Mouse (Mus musculus) stomach, embryonic 15.5 days (tissue): ENCODE results near the gene Slc29a2. TPM values are rescaled to one million over a fixed set of nuclear protein-coding genes. Genes with fewer than 3 reads are reported as not detected.

Experiments
- ATAC-seq: fragments of 200-750 bp; cut with Nextera tagmentation; 2 replicates; pipeline ENCODE4 v1.8.0; 2017; ENCODE audit warnings: low read depth, moderate number of reproducible peaks, moderate TSS enrichment; ENCODE audit not compliant: insufficient read depth, low FRiP score
- H3K27ac ChIP-seq: fragments of 300-500 bp; sonication (generic); 2 replicates; pipeline ENCODE4 v1.5.1; 2015; ENCODE audit warnings: mild to moderate bottlenecking, inconsistent platforms
- H3K27me3 ChIP-seq: fragments of 300-500 bp; sonication (generic); replicated peaks from 2 replicates; pipeline ENCODE4 v1.6.1; 2015; ENCODE audit warnings: inconsistent platforms
- H3K36me3 ChIP-seq: fragments of 300-500 bp; sonication (generic); 2 replicates; pipeline ENCODE4 v1.6.1; 2015; ENCODE audit warnings: inconsistent platforms
- H3K4me1 ChIP-seq: fragments of 300-500 bp; sonication (generic); 2 replicates; pipeline ENCODE4 v1.6.1; 2015; ENCODE audit warnings: inconsistent platforms
- H3K4me2 ChIP-seq: fragments of 300-500 bp; sonication (generic); 2 replicates; pipeline ENCODE4 v1.6.1; 2015; ENCODE audit warnings: mild to moderate bottlenecking, inconsistent platforms
- H3K4me3 ChIP-seq: fragments of 300-500 bp; sonication (generic); replicated peaks from 2 replicates; pipeline ENCODE4 v1.5.1; 2015; ENCODE audit warnings: inconsistent platforms
- H3K9ac ChIP-seq: fragments of 300-500 bp; sonication (generic); 2 replicates; pipeline ENCODE4 v1.6.1; 2015; ENCODE audit warnings: inconsistent platforms
- H3K9me3 ChIP-seq: fragments of 300-500 bp; sonication (generic); 2 replicates; pipeline ENCODE4 v1.6.1; 2016; ENCODE audit warnings: inconsistent platforms
- WGBS: fragments of 180-500 bp; shearing (Covaris S2); methylation state at CpG from one replicate; pipeline ENCODE4 v1.1.7; 2015; 5-methylcytosine and 5-hydroxymethylcytosine counted together
- polyA plus RNA-seq: library from polyadenylated mRNA; unstranded; fragments of >200 nt; fragmentation: Nextera tagmentation; extraction: Ambion mirVana; gene quantifications from 2 replicates; pipeline ENCODE4 v1.2.1, GENCODE M21; 2015

Gene Slc29a2
- polyA plus RNA-seq, 1 experiment from 2014 or later, result 3.7 TPM

DNA sequence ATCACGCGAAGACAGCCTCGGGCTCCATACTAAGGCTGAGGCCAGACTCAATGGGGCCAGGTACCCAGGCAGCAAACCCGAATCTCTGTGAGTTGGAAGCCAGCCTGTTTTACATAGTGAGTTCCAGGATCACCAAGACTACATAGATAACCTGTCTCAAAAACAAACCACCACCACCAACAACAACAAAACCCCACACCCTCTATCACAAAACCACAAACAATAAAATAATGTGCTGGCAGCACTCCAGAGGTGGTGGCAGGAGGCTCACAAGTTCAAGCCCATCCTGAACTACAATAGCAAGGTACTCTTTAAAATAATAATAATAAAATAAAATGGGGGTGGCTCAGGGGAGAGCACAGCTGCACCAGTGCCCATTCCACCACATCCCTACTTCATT, 12.9 kb downstream of the Slc29a2 start:
- WGBS, result 82% methylated on average over 4 of the region's 4 CpGs

DNA sequence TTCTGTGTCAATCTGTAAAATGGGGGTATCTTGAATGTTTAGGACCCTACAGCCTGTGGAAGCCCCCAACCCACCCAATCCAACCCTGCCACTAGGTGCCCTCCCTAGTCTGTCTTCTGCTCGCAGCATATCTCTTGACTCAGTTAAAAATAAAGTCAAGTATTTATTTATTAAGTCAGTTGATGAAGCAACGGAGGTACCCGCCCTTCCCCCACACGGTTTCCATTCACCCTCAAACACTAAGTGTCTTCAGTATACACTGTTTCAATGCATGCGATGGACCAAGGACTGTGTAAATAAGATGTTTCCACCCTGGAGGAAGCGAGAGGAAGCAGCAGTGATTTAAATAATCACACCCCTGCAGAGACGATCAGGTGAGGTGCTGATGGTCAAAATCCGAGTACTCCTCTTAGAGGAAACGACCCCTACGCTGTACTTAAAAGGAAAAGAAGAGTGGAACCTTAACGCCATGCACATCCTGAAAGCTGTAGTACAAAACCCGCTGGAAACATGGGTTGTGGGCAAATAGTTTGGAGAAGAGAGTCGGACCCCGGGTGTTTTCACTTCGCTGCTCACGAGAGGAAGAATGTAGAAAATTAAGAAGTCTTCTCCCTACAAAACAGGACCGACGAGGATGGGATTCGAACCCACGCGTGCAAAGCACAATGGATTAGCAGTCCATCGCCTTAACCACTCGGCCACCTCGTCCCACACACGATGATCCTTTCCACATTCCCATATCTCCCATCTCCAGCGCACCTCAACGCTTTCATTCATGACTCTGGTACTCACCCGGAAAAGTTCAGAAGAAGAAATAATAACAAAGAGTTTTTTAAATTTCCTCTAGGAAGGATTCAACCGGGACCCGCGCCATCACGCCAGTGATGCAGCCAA, 14.3 kb downstream of the Slc29a2 start:
- H3K27ac ChIP-seq, result peak overlapping the region; percentile 82
- no peaks in the 10 kb centered on the region for H3K27me3 ChIP-seq
- ATAC-seq, result peak; percentile 33; the same call in 1 of the 2 replicates
- peak overlapping the region; percentile 98 for H3K4me2 ChIP-seq
- H3K4me1 ChIP-seq, result peaks cover 28% of the 10 kb centered on the region
- H3K36me3 ChIP-seq, result no peaks in the 10 kb centered on the region
- no peaks in the 10 kb centered on the region for H3K9me3 ChIP-seq
- peak overlapping the region; percentile 88 for H3K9ac ChIP-seq
- WGBS, result 3% methylated on average over 32 of the region's 32 CpGs
- peak overlapping the region; percentile 64 for H3K4me3 ChIP-seq

More for the DNA sequence above, 12.9 kb downstream of the Slc29a2 start:
- no peaks in the 10 kb centered on the region for H3K9me3 ChIP-seq
- no peaks in the 10 kb centered on the region for H3K36me3 ChIP-seq
- H3K4me2 ChIP-seq, result no peak overlapping the region
- H3K9ac ChIP-seq, result no peak overlapping the region
- no peak overlapping the region for H3K4me3 ChIP-seq
- no peaks in the 10 kb centered on the region for H3K27me3 ChIP-seq
- peaks cover 21% of the 10 kb centered on the region for H3K4me1 ChIP-seq
- H3K27ac ChIP-seq, result no peak overlapping the region
- no peak for ATAC-seq

DNA sequence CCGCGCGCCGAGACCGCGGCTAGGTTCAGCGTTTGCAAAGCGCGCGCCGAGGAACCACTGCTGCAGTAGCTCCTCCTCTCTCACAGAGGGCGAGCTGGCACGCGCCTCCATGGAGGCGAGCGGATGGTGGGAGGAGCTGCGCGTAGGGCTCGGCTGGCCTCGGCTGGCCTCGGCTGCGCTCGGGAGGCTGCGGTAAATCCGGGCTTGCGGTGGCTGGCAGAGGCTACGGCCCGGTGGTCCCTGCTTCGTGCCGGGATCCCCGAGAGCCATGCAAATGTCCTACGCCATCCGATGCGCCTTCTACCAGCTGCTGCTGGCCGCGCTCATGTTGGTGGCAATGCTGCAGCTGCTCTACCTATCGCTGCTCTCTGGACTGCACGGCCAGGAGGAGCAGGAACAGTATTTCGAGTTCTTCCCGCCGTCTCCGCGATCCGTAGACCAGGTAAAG, 15.1 kb downstream of the Slc29a2 start, which contains the start of the genes B4gat1 and AC124502.3:
Gene B4gat1 (plus strand): TSS at position 118 of the 448 bp plus-strand sequence.
Gene AC124502.3 (plus strand): TSS at position 183 of the 448 bp plus-strand sequence.
- H3K9ac ChIP-seq, result peak within 1 kb of the TSS; percentile 88
- no peaks in the 10 kb centered on the region for H3K36me3 ChIP-seq
- peaks cover 29% of the 10 kb centered on the region for H3K4me1 ChIP-seq
- H3K27me3 ChIP-seq, result no peaks in the 10 kb centered on the region
- peak; percentile 87 for ATAC-seq
- H3K27ac ChIP-seq, result peak within 1 kb of the TSS; percentile 82
- H3K9me3 ChIP-seq, result no peaks in the 10 kb centered on the region
- H3K4me2 ChIP-seq, result peak within 1 kb of the TSS; percentile 98
- peak within 1 kb of the TSS; percentile 64 for H3K4me3 ChIP-seq
- under 1% methylated on average over 44 of the region's 44 CpGs for WGBS

DNA sequence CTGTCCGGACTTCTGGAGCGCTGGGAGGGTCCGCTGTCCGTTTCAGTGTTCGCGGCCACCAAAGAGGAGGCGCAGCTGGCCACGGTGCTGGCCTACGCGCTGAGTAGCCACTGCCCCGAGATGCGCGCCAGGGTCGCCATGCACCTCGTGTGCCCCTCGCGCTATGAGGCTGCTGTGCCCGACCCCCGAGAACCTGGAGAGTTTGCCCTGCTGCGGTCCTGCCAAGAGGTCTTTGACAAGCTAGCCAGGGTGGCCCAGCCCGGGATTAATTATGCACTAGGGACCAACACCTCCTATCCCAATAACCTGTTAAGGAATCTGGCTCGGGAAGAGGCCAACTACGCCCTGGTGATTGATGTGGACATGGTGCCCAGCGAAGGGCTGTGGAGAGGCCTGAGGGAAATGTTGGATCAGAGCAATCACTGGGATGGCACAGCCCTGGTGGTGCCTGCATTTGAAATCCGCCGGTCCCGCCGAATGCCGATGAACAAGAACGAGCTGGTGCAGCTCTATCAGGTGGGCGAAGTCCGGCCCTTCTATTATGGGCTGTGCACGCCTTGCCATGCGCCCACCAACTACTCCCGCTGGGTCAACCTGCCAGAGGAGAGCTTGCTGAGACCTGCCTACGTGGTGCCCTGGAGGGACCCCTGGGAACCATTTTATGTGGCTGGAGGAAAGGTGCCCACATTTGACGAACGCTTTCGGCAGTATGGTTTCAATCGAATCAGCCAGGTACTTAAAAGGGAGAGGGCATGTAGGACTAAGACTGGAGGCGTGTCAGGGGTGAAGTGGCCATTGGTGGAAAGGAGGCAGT, 15.8 kb downstream of the Slc29a2 start:
- no peaks in the 10 kb centered on the region for H3K9me3 ChIP-seq
- 14% methylated on average over 41 of the region's 41 CpGs for WGBS

DNA sequence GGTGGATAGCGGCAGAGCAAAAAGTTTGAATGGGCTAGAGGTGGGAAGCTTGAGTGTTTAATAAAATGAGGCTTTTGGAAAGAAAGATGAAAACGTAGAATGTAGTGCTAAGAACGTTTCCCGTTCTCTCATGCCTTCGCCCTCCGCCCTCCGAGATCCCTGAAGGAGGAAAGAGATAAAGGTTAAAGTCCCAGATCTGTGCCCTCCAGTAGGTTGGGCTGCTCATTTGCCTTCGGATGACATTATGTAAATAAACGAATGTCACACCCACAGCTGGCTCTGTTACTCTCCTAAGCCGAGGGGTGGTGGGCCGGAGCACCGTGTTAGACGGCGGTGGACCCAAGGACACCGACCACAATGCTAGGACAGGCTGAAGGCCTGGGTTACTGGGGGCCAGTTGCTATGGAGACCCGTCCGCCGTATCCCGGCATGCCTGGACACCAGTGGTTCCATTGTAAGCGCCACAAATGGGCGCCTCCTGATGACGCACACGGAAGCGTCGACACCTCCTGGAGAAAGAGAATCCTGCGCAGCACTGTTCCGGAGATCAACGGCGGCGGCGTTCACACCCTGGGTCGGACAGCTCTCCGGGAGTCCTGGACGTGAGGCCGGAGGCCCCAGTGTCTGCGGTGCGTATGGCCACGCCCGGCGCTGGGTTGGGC, 17.3 kb downstream of the Slc29a2 start, which contains the start of gene Brms1:
Gene Brms1 (plus strand): TSS at position 493 of the 662 bp plus-strand sequence.
- WGBS, result 4% methylated on average over 40 of the region's 40 CpGs
- H3K9me3 ChIP-seq, result no peaks in the 10 kb centered on the region
- ATAC-seq, result peak; percentile 72

More for the DNA sequence above, 15.8 kb downstream of the Slc29a2 start:
- ATAC-seq, result 0 out of 2 replicates have a peak, but pooled peaks have one; percentile 1
- Histone ChIP-seq H3K27ac (peak overlapping the region; percentile 82; the same call in 1 of the 2 replicates), H3K4me2 (peak overlapping the region; percentile 98), H3K36me3 (no peaks in the 10 kb centered on the region), H3K4me1 (peaks cover 29% of the 10 kb centered on the region), H3K27me3 (no peaks in the 10 kb centered on the region), H3K4me3 (peak overlapping the region; percentile 64), H3K9ac (peak overlapping the region; percentile 88)

DNA sequence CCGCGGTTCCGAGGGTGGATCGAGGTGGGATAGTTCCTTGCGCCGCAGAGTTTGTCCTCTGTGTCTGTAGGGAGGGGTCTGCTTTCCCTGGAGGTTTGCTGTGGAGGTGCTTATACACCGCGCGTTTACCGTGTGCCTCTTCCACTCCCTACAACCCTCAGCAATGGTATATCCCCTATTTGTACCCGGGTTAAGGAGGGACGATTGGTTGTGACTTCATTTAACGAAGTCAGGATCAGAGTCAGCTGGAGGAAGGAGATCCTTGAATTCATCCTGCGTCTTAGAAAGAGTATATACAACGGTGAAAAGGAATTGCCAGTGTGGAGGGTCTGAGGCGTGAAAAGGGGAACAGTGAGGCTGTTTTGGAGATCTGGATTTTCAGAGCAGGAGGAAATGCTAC, 17.9 kb downstream of the Slc29a2 start:
- 2% methylated on average over 16 of the region's 16 CpGs for WGBS
- H3K4me1 ChIP-seq, result peaks cover 29% of the 10 kb centered on the region
- peak overlapping the region; percentile 64 for H3K4me3 ChIP-seq
- no peaks in the 10 kb centered on the region for H3K9me3 ChIP-seq
- H3K27me3 ChIP-seq, result no peaks in the 10 kb centered on the region
- ATAC-seq, result no peak
- H3K9ac ChIP-seq, result peak overlapping the region; percentile 68
- H3K36me3 ChIP-seq, result 0 out of 2 replicates have a peak, but pooled peaks cover 4% of the 10 kb centered on the region
- H3K27ac ChIP-seq, result peak overlapping the region; percentile 57
- H3K4me2 ChIP-seq, result peak overlapping the region; percentile 98

More for the DNA sequence above, 17.3 kb downstream of the Slc29a2 start, which contains the start of gene Brms1:
- peaks cover 29% of the 10 kb centered on the region for H3K4me1 ChIP-seq
- H3K27ac ChIP-seq, result peak within 1 kb of the TSS; percentile 57
- H3K36me3 ChIP-seq, result no peaks in the 10 kb centered on the region
- peak within 1 kb of the TSS; percentile 98 for H3K4me2 ChIP-seq
- peak within 1 kb of the TSS; percentile 64 for H3K4me3 ChIP-seq
- H3K27me3 ChIP-seq, result no peaks in the 10 kb centered on the region
- H3K9ac ChIP-seq, result peak within 1 kb of the TSS; percentile 68

DNA sequence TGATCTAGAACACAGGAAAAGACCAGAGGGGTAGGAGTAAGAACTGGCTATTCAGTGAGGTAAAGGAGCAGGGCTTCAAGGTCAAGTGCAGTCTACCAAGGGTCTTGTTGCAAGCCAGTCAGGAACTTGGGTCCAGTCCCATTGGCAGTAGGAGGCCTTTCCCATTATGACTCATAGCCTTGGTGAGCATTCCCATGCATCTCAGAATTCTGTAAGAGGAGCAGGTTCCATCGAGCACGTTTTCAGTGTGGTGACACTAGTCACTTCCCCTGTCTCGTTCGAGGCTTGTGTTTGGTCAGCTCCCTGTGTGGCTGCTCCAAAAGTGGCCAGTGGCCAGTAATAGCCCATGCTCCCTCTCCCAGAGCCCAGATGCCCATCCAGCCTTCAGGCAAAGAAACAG, 21.9 kb downstream of the Slc29a2 start:
- H3K4me2 ChIP-seq, result no peak overlapping the region
- 77% methylated on average over 4 of the region's 4 CpGs for WGBS
- no peak overlapping the region for H3K9ac ChIP-seq
- no peak overlapping the region for H3K4me3 ChIP-seq
- H3K27ac ChIP-seq, result no peak overlapping the region
- ATAC-seq, result no peak
- no peaks in the 10 kb centered on the region for H3K9me3 ChIP-seq
- H3K27me3 ChIP-seq, result no peaks in the 10 kb centered on the region
- peaks cover 19% of the 10 kb centered on the region for H3K4me1 ChIP-seq
- H3K36me3 ChIP-seq, result 0 out of 2 replicates have a peak, but pooled peaks cover 18% of the 10 kb centered on the region

DNA sequence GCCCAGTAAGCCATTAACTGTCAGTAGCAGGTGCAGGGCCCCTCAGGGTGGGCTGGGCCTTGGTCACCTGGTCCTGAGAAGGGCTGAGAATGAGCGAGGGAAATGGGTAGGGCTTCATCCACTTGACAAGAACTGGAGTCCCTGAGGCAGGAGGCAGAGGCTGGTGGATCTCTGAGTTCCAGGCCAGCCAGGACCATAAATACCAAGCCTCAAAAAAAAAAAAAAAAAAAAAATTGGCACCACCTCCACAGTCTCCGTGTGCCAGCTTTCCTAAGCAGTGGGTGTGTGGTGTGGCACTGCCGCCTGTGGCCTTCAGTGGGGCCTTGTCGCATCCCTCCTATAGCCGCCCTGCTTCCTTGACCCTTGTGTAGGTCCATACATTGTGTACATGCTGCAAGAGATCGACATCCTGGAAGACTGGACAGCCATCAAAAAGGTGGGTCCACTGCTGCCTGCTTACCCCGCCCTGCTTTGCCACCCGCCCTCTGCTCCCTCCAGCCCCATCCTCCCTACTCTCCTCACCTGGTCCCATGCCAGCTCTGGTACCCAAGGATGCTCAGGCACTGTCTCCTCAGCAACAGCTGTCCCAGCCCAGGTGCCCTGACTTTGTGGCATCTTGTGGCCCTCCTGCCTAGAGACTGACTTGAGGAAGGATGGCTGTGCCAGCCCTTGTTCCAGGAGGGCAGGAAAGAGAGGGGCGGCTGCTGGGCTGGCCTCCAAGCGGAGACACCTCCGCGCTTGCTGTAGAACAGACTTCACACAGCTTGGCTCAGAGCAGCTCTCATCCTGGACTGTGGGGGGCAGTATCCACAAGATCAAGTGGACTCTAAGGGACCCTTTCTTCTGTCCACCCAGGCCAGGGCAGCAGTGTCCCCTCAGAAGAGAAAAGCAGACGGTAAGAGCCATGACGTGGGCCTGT, 24.7 kb downstream of the Slc29a2 start:
- Histone ChIP-seq H3K9ac (no peak overlapping the region), H3K9me3 (no peaks in the 10 kb centered on the region), H3K4me3 (no peak overlapping the region), H3K27ac (no peak overlapping the region), H3K36me3 (0 out of 2 replicates have a peak, but pooled peaks cover 18% of the 10 kb centered on the region), H3K4me1 (peaks cover 16% of the 10 kb centered on the region), H3K4me2 (no peak overlapping the region), H3K27me3 (peaks cover 4% of the 10 kb centered on the region; the same call in 1 of the 2 replicates)
- ATAC-seq, result no peak
- WGBS, result 84% methylated on average over 14 of the region's 14 CpGs

DNA sequence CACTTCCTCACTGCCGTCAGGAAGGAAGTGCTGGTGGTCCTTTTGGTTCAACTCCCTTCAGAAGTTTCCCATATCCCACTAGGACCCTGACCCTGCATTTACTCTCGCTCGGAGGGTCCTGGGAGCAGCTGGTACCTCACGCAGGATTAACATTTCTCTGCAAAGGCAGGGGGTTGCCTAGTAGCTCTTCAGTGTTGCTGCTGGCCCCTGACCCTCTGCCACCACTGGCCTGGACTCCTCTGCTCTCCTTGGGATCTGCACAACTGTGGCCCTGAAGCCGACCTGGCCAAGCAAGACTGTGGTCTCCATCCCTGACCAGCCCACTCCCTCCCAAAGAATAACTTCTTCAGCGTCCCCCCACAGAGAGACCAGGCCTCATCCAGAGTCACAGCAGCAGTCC, 25.7 kb downstream of the Slc29a2 start:
- no peak for ATAC-seq
- 85% methylated on average over 6 of the region's 6 CpGs for WGBS

More for the DNA sequence above, 25.7 kb downstream of the Slc29a2 start:
- Histone ChIP-seq H3K4me1 (peaks cover 16% of the 10 kb centered on the region), H3K36me3 (0 out of 2 replicates have a peak, but pooled peaks cover 18% of the 10 kb centered on the region), H3K9me3 (no peaks in the 10 kb centered on the region), H3K9ac (no peak overlapping the region), H3K27ac (no peak overlapping the region), H3K4me2 (no peak overlapping the region), H3K4me3 (no peak overlapping the region), H3K27me3 (peaks cover 6% of the 10 kb centered on the region; the same call in 1 of the 2 replicates)
